Mouse (Mus musculus) liver, embryonic 18 days (tissue): Measurements from ENCODE around the gene Taf1a. TPM values are rescaled to one million over a fixed set of nuclear protein-coding genes. Genes with fewer than 3 reads are reported as not detected.

Source experiments
- polyA plus RNA-seq: library from polyadenylated mRNA; depleted of rRNA; stranded (reverse); fragments of >200 nt; gene quantifications from 2 replicates; pipeline ENCODE4 v1.2.3, GENCODE M21; 2012; rRNA removed

The Taf1a gene
- polyA plus RNA-seq, result 5.7 and 6.1 TPM in 2 replicates

DNA sequence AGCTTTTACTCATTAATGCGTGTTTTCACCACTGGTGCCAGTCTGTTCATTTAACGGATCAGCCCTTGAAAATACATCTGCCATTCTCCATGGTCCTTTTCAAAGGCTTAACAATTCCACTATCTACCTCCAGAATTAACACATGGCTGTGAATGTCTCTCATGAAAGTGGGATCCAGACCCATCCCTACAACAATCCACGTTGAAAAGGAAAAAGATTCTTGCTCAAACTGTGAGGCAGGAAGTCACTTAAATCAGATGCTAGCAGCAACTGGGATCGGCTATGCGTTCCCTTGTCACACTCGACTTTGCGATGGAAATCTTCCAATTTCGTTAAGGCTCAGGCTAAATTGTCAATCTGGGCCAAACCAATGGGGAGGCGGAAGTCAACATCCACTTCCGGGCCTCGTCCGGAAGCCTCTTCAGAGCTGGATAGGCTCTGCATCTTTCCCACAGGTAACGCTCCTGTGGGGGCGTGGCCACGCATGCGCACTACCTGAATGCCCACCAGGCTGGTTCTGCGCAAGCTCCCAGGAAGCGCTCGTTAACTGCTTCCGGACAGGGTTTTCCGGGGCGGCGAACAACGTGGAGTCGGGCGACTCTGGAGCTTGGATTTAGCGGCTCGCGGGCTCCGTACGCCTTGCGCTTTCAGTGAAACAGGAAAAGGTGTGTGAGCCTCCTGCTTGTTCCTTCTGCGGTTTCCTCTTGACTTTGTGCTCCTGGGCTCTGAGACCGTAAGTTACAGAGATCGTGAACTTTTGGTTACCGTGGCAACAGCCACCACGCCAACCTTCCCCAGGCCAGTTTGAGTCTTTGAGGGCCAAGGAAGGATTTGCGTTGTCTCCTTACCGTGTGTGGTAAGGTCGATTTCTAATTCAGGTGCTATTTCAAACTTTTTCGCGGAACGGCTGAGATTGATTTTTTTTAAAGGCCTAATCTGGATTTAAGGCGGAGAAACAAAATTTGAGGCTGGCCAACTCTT, at the start of gene Taf1a:
Gene Taf1a, plus strand, starts transcription at position 556 of the 981 bp plus-strand sequence.

DNA sequence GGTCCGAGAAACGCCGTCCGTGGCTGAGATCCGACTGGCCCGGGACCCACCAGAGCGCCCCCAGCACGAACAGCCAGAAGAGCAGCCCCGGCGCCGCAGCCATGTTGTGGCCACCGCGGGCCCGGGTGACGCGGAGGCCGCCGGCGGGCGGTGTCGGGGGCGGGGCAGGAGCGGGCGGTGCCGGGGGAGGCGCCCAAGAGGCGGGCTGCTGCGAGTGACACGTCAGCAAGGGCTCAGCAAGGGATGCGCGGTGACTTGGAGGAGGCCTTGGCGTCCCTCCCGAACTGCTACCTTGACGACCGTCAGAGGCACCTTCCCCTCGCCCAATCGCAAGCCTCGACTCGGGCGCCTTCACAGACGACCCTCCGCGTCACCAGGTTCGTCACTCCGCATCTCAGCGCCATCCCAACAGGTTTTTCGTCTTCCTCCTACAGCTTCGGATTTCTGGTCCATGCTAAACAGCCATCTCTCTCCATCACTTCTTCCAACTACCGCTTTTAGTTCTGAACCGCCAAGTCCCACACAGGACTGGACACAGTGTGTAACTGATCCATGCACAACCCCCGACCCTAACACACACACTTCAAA, 19.3 kb upstream of the Taf1a start, which contains the start of gene Mia3:
Gene Mia3, minus strand, starts transcription at position 127 of the 588 bp plus-strand sequence.

DNA sequence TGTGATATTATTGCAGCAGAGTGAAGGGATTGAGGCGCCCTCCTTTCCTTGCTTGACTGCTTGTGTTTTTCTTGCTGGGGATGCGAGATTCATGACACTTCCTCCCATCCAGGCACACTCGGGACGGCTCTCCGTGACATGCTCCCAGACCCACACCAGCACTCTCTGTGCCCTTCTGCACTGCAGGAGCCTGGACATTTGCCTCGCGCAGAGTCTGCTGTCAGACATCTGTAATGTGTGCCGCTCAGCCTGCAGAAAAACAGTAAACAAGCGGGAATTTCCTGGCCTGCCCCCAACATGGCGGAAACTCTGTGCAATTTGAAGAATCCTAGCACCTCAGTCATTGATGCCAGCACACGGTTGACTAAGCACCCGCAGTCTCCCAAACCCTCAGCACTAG, 29.1 kb downstream of the Taf1a start, which contains the start of gene Hhipl2:
Gene Hhipl2, plus strand, starts transcription at position 343 of the 400 bp plus-strand sequence.

Other genes starting within 250 kb of the Taf1a start
- gene Disp1, start 167.5 kb upstream of the Taf1a start, polyA plus RNA-seq, result 2.1 TPM in 2 replicates
- gene Aida, start 92.4 kb upstream of the Taf1a start, polyA plus RNA-seq, result 16.3 and 16.6 TPM in 2 replicates
- 12.1 and 12.6 TPM in 2 replicates for gene Brox, start 91.7 kb upstream of the Taf1a start, polyA plus RNA-seq
- gene Mia3, start 19.4 kb upstream of the Taf1a start, polyA plus RNA-seq, result 27.5 and 32.2 TPM in 2 replicates
- 0.02 TPM in 2 replicates for gene Hhipl2, start 29.2 kb downstream of the Taf1a start, polyA plus RNA-seq